Mouse (Mus musculus) embryonic facial prominence, embryonic 12.5 days (tissue): ENCODE measurements around the gene Vps26a. TPM values are rescaled to one million over a fixed set of nuclear protein-coding genes. Genes with fewer than 3 reads are reported as not detected.
"Not testable (repeated sequence)": the region's sequence is repeated elsewhere in the genome, so short reads cannot be mapped to it uniquely, and the experiment has no call there.

Experiments used
- ATAC-seq: fragments of 200-750 bp; cut with Nextera tagmentation; 2 replicates; pipeline ENCODE4 v1.8.0; 2017; ENCODE audit not compliant: insufficient number of reproducible peaks, insufficient read depth, low FRiP score, low TSS enrichment
- H3K27ac ChIP-seq: fragments of 300-500 bp; sonication (generic); 2 replicates; pipeline ENCODE4 v1.5.1; 2016; ENCODE audit warnings: mild to moderate bottlenecking
- H3K27me3 ChIP-seq: fragments of 300-500 bp; sonication (generic); 2 replicates; pipeline ENCODE4 v1.6.1; 2016; ENCODE audit warnings: mild to moderate bottlenecking, moderate library complexity
- H3K36me3 ChIP-seq: fragments of 300-500 bp; sonication (generic); 2 replicates; pipeline ENCODE4 v1.6.1; 2016; ENCODE audit warnings: mild to moderate bottlenecking
- H3K4me1 ChIP-seq: fragments of 300-500 bp; sonication (generic); 2 replicates; pipeline ENCODE4 v1.6.1; 2016
- H3K4me2 ChIP-seq: fragments of 300-500 bp; sonication (generic); replicated peaks from 2 replicates; pipeline ENCODE4 v1.6.1; 2016; ENCODE audit warnings: mild to moderate bottlenecking, moderate library complexity
- H3K4me3 ChIP-seq: fragments of 300-500 bp; sonication (generic); 2 replicates; pipeline ENCODE4 v1.5.1; 2016; ENCODE audit warnings: mild to moderate bottlenecking
- H3K9ac ChIP-seq: fragments of 300-500 bp; sonication (generic); 2 replicates; pipeline ENCODE4 v1.6.1; 2016; ENCODE audit warnings: mild to moderate bottlenecking, moderate library complexity
- H3K9me3 ChIP-seq: fragments of 300-500 bp; sonication (generic); 2 replicates; pipeline ENCODE4 v1.6.1; 2016; ENCODE audit warnings: mild to moderate bottlenecking, moderate library complexity
- WGBS: fragments of 180-500 bp; shearing (Covaris S2); methylation state at CpG from one replicate; pipeline ENCODE4 v1.1.7; 2016; 5-methylcytosine and 5-hydroxymethylcytosine counted together
- polyA plus RNA-seq: library from polyadenylated mRNA; unstranded; fragments of >200 nt; fragmentation: Nextera tagmentation; extraction: Ambion mirVana; gene quantifications from 2 replicates; pipeline ENCODE4 v1.2.1, GENCODE M21; 2016

Vps26a gene
- polyA plus RNA-seq, 1 experiment from 2014 or later: 78.1 TPM

DNA sequence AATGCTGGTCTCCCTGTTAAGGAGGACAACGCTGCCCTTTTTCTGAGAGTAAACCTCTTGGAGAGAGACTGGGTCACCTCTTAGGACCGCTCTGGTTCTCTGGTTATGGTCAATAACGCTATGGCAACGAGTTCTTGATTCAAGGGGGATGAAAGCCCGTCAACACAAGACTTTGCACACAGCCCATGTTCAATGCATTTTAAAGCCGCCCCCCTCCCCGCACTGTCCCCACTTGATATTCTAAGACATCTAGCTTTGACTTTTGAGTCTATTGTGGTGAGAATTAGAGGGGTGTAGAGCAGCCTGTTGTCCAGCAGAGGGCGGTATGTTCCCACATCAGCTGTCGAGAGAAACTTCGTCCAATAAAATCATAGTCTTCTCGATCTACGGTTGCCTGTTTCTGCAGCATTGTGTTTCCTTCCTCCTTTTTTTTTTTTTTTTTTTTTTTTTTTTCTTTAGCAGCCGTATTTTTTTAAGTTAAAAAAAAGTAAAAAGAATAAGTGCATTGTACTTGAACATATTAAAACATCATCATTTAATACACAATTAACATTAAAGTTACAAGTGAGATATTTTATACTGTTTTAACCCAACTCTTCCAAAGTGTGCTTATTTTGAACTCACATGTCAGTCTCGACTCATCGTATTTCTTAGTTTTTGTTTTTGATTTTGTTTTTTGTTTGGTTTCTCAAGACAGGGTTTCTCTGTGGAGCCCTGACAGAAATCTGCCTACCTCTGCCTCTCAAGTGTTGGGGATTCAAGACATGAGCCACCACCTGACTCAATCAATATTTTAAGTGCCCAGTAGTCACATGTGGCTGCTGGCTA, 13.7 kb upstream of the Vps26a start:
- no peaks in the 10 kb centered on the region for H3K4me1 ChIP-seq
- no peak overlapping the region for H3K27ac ChIP-seq
- no peak for ATAC-seq
- H3K36me3 ChIP-seq: no peaks in the 10 kb centered on the region
- no peaks in the 10 kb centered on the region for H3K9me3 ChIP-seq
- WGBS: 27% methylated on average over 15 of the region's 15 CpGs
- H3K27me3 ChIP-seq: no peaks in the 10 kb centered on the region
- no peak overlapping the region for H3K4me3 ChIP-seq
- no peak overlapping the region for H3K4me2 ChIP-seq
- H3K9ac ChIP-seq: no peak overlapping the region

- not testable (repeated sequence) for H3K4me3 ChIP-seq, H3K9me3 ChIP-seq, H3K27ac ChIP-seq, H3K4me2 ChIP-seq, H3K36me3 ChIP-seq, ATAC-seq, H3K27me3 ChIP-seq, H3K4me1 ChIP-seq, H3K9ac ChIP-seq
- WGBS: 84% methylated on average over 3 of the region's 3 CpGs
These were observed 5.1 kb upstream of the Vps26a start for GRCm38 (mm10) chr10:62491681-62492080.

- H3K9me3 ChIP-seq: no peaks in the 10 kb centered on the region
- no peak overlapping the region for H3K9ac ChIP-seq
- H3K4me3 ChIP-seq: no peak overlapping the region
- H3K4me2 ChIP-seq: no peak overlapping the region
- ATAC-seq: no peak
- 24% methylated on average over 1 of the region's 1 CpGs for WGBS
- no peaks in the 10 kb centered on the region for H3K36me3 ChIP-seq
- no peaks in the 10 kb centered on the region for H3K27me3 ChIP-seq
- H3K4me1 ChIP-seq: peaks cover 3% of the 10 kb centered on the region; the same call in 1 of the 2 replicates
- no peak overlapping the region for H3K27ac ChIP-seq
These were observed 1.7 kb upstream of the Vps26a start for GRCm38 (mm10) chr10:62488266-62488665.

DNA sequence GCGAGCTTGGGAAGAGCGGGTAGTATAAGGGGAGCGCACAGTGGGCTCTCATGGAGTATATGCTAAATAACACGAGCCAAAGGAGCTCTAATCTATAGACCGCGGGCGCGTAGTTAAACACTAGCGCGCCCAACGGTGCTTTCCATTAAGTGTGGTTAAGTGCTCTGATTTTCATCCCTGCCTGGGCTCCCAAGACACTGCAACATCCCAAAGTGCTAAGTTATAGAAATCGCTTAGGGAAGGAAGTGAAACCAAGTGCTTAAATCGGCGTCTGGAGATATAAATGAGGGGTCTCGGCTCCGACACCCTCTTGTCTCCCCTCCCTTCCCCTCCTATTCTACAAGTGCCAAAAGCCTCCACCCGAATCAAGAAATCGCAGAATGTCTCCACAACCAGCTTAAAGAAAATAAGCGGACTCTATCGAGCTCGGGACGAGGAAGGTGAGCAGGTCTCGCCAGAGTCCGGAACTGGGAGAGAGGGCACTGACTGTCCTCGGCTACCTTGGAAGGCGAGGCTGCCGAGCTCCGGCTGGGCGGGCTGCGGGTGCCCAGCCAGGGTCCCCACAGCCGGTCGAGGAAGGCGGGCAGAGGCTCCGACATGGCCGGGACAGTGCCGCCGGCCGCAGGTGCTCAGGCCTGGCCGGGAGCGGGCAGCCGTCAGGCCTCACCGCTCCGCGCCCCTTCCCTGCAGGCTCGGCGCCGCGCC, 575 bp downstream of the Vps26a start:
- Histone ChIP-seq H3K36me3 (no peaks in the 10 kb centered on the region), H3K4me1 (peaks cover 3% of the 10 kb centered on the region; the same call in 1 of the 2 replicates), H3K9me3 (no peaks in the 10 kb centered on the region), H3K27ac (peak overlapping the region; percentile 69), H3K4me3 (peak overlapping the region; percentile 94), H3K4me2 (peak overlapping the region; percentile 58), H3K27me3 (no peaks in the 10 kb centered on the region), H3K9ac (peak overlapping the region; percentile 80)
- peak; percentile 74 for ATAC-seq
- 1% methylated on average over 45 of the region's 48 CpGs for WGBS

DNA sequence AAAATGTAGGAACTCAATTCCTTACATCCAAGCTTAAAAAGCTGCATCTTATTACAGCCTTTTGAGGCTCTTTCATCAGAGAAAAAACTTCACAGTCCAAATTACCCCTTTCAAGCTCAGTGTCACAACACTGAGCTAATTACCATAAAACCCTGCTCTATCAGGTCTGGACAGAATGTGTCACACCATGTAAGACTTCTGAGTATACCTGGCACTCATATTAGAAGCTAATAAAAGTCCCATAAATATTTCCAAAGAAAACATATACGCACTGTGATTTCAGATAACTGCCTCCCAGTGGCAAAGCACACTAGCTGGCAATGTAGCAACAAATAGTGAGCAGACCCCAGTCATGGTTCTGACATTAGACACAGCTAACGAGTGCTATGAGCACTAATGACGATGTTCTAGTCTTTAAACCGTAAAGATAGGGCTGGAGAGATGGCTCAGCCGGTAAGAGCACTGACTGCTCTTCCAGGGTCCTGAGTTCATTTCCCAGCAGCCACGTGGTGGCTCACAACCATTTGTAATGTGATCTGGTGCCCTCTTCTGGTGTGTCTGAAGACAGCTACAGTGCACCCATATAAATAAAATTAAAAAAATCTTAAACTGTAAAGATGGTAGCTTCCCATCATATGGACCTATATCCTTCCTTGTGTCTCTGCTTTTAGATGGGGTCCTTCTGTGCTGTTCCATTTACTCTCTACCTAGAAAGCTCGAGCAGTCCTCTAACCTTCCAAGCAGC, 5.3 kb downstream of the Vps26a start:
- no peak overlapping the region for H3K27ac ChIP-seq
- no peaks in the 10 kb centered on the region for H3K27me3 ChIP-seq
- ATAC-seq: no peak
- no peak overlapping the region for H3K4me3 ChIP-seq
- no peak overlapping the region for H3K4me2 ChIP-seq
- 72% methylated on average over 7 of the region's 7 CpGs for WGBS
- H3K9me3 ChIP-seq: no peaks in the 10 kb centered on the region
- H3K9ac ChIP-seq: no peak overlapping the region
- H3K4me1 ChIP-seq: peaks cover 3% of the 10 kb centered on the region; the same call in 1 of the 2 replicates
- no peaks in the 10 kb centered on the region for H3K36me3 ChIP-seq

DNA sequence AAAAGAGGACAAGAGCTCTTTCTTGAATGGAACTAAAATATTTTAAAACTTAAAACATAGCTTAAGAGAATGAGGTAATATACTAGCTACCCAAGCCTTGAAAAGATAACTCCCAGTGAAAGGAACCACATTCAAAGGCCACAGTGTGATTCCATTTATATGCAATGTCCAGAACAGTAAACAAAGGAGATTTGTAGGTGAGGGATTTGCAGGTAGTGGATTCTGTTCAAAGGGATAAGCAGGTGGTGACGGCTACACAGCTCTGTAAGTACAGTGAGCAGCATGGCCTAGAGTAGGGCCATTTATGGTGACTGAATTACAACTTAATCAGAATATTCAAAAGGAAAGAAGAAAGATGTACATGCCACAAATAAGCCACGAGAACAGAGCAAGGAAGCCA, 9.6 kb downstream of the Vps26a start:
- Histone ChIP-seq H3K9me3 (no peaks in the 10 kb centered on the region), H3K36me3 (no peaks in the 10 kb centered on the region), H3K27me3 (no peaks in the 10 kb centered on the region), H3K4me3 (no peak overlapping the region), H3K4me1 (no peaks in the 10 kb centered on the region), H3K9ac (no peak overlapping the region), H3K4me2 (no peak overlapping the region), H3K27ac (no peak overlapping the region)
- 83% methylated on average over 2 of the region's 2 CpGs for WGBS
- no peak for ATAC-seq

GRCm38 (mm10) chr10:62474944-62475343, 11.7 kb downstream of the Vps26a start:
- Histone ChIP-seq H3K27me3 (no peaks in the 10 kb centered on the region), H3K4me3 (no peak overlapping the region), H3K4me1 (no peaks in the 10 kb centered on the region), H3K4me2 (no peak overlapping the region), H3K9me3 (no peaks in the 10 kb centered on the region), H3K27ac (no peak overlapping the region), H3K36me3 (no peaks in the 10 kb centered on the region), H3K9ac (no peak overlapping the region)
- no peak for ATAC-seq
- 94% methylated on average over 10 of the region's 10 CpGs for WGBS

DNA sequence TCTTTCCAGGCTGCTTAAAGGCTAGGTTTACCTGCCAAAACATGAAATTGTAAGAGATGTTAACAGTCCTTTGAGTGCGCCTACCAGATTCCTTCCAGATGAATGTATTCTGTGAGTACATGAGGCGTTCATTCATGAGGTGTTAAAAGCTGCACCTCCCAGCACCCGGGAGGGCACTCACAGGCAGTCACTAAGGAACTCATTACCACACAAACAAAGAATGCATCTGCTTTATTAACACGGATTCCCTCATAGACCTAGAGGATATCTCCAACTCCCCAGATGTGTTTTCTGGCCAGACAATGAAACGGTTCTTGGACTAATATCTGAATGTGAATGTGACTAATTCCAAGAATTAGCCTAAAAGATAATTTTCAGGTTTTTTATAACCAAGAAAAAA, 15.5 kb downstream of the Vps26a start:
- Histone ChIP-seq H3K4me2 (no peak overlapping the region), H3K36me3 (peaks cover 9% of the 10 kb centered on the region; the same call in 1 of the 2 replicates), H3K4me1 (no peaks in the 10 kb centered on the region), H3K9me3 (no peaks in the 10 kb centered on the region), H3K9ac (no peak overlapping the region), H3K27ac (no peak overlapping the region), H3K27me3 (no peaks in the 10 kb centered on the region), H3K4me3 (no peak overlapping the region)
- 80% methylated on average over 5 of the region's 5 CpGs for WGBS
- no peak for ATAC-seq

DNA sequence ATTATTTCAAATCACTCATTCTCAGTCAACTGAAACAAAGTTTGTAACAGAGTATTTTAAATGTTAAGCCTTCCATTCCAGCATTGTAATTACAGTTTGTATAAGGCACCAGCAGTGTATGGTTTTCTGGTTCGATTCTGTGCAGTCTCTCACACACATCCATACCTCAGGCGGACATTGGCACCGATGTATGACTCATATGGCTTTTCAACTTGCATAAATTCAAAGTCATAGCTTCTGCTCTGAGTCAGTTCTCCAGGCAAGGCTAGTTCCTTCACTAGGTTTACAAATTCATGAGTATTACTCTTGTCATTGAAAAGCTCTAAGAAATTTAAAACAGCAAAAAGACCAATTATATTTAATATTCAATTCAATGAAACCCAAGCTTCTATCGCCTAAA, 16.9 kb downstream of the Vps26a start:
- ATAC-seq: no peak
- Histone ChIP-seq H3K36me3 (peaks cover 9% of the 10 kb centered on the region; the same call in 1 of the 2 replicates), H3K27me3 (no peaks in the 10 kb centered on the region), H3K27ac (no peak overlapping the region), H3K9me3 (no peaks in the 10 kb centered on the region), H3K9ac (no peak overlapping the region), H3K4me3 (no peak overlapping the region), H3K4me2 (no peak overlapping the region), H3K4me1 (no peaks in the 10 kb centered on the region)
- WGBS: 91% methylated on average over 4 of the region's 4 CpGs

DNA sequence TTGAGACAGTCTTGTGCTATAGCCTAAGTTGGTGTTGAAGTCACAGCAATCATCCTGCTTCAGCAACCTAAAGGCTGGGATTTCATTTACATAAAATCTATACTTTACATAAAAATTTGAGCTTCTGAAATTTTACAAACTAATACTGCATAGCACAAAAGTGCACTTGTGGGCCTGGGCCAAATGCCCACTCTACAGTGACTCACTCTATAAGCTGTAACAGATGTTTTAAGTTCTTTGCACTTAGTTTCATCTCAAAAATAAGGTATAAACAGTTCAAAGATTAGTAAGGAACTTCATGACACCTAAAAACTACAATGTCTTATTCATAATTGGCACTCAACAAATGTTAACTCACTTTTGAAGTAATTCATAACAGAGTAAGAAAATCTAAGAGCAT, 25.3 kb downstream of the Vps26a start:
- H3K4me1 ChIP-seq: no peaks in the 10 kb centered on the region
- no peaks in the 10 kb centered on the region for H3K27me3 ChIP-seq
- no peak overlapping the region for H3K9ac ChIP-seq
- no peak overlapping the region for H3K4me2 ChIP-seq
- no peaks in the 10 kb centered on the region for H3K9me3 ChIP-seq
- peaks cover 58% of the 10 kb centered on the region for H3K36me3 ChIP-seq
- no peak overlapping the region for H3K4me3 ChIP-seq
- ATAC-seq: no peak
- no peak overlapping the region for H3K27ac ChIP-seq

- WGBS: 70% methylated on average over 11 of the region's 11 CpGs
- H3K9ac ChIP-seq, H3K27me3 ChIP-seq, H3K27ac ChIP-seq, H3K4me3 ChIP-seq, ATAC-seq, H3K9me3 ChIP-seq, H3K4me2 ChIP-seq: not testable (repeated sequence)
- H3K4me1 ChIP-seq: peaks cover 12% of the 10 kb centered on the region
- H3K36me3 ChIP-seq: peaks cover 18% of the 10 kb centered on the region
These were observed 34.6 kb downstream of the Vps26a start for GRCm38 (mm10) chr10:62452001-62452400.
